Mouse (Mus musculus): Measurements from ENCODE around the gene Cfap97d1.
"Not testable (repeated sequence)": the region's sequence is repeated elsewhere in the genome, so short reads cannot be mapped to it uniquely, and the experiment has no call there.

Cfap97d1 gene

DNA sequence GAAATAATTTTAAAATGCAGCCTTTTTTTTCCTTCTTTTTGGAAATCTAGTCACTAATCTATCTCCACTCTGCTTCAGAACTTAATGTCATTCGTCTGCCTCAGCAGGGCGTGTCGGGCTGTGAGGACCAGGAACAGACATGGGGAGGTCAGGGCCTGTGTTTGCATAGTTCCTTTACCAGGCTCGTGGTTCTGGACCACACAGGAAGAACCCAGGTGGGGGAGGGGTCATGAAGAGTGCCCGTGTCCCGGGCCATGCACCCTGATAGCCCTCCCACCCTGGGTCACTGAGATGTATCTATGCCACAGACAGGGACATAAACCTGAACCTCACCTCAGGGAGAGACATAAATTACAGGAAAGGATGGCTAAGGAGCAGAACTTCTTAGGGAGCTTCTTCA lies 9.9 kb upstream of the Cfap97d1 start:
- DNase-seq: peak; percentile 34

DNA sequence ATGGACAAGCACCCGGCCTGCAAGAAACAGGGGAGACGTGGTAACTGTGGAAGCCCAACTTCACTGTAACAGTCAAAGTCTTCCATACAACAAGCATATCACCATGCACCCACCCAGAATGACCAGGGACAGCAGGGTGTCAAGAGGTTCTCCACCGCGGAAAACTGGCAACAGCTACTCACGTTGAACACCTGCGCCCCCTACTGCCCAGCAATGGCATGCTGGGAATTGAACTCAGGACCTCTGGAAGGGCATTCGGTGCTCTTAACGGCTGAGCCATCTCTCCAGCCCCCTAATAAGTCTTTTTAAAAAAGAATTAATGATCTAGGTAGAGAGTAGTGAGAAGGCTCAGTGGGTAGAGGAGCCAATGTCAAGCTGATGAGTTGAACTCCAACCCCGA lies 9.2 kb upstream of the Cfap97d1 start:
- DNase-seq: peak; percentile 43

DNA sequence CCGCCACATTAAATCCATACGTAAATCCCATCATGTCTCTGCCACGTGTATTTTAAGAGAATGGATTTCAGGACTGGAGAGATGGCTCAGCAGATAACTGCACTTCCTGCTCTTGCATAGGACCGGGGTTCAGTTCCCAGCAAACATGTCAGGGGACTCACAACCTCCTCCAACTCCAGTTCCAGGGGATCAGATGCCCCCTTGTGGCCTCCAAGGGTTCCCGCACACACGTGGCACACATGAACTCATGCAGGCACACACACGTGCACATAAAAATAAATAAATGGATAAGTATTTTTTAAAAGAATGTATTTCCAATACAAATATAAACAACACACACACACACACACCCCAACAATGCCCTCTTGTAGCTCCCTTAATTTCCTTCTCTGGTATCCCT lies 7.1 kb upstream of the Cfap97d1 start:
- peak; percentile 27 for DNase-seq

DNA sequence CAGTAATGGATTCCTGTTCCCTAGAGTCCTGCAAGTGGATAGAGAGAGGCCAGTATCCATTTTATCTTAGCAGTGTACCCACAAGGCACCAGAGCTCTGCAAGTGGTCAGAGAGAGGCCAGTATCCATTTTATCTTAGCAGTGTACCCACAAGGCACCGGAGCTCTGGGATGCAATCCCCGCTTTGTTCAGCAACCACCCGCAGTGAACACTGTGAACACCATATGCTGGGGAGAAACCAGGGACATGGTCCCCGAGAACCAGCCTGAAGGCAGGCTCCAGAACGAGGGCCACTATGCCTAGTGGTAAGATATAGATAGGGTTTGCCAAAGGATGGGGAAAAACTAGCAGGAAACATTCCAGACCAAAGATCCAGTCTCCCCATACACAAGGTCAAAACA lies 4.9 kb upstream of the Cfap97d1 start:
- DNase-seq: peak; percentile 54

DNA sequence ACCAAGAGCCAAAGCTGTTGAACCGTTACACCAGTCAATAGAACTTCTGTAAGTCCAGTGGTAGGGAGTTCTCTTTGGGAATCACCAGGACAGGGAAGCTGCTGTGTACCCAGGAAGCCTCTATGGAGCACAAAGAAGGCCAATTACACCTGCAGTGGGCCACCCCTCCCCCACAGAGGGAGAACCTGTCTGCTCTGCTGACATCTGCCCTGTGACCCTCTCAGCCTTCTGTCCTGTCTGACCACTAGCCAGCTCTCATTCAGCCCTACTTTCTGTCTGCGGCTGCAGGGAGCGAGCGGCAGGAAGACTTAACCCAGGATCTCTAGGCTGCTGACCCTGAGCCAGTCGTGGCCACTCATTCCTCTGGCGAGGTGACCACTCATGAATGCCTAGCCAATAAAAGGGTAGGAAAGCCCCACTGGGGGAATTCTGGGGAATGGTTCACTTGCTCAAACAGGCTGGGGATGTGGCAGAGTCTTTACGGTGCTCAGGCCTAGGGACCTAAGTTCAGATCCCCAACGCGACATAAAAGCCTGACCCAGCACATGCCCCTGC lies 3.4 kb upstream of the Cfap97d1 start:
- DNase-seq: peak; percentile 48

DNA sequence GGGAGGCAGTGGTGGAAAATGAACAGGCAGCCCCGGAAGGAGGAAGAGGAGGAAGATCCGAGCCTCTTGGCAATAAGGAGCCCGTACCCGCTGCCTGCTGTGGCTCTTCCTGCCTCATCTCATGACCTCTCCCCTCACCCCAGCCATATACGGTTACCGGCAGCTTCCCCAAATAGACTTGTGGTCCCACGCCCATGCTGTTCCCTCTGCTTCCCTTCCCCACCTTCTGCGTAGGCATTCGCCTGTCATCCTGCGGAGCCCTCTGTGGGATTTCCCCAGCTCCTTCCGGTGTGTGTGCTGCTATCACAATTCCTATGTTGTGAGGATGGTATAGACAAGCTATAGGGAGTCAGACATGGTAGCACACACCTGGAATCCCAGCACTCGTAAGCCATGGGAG lies 2.2 kb upstream of the Cfap97d1 start:
- no peak for DNase-seq

DNA sequence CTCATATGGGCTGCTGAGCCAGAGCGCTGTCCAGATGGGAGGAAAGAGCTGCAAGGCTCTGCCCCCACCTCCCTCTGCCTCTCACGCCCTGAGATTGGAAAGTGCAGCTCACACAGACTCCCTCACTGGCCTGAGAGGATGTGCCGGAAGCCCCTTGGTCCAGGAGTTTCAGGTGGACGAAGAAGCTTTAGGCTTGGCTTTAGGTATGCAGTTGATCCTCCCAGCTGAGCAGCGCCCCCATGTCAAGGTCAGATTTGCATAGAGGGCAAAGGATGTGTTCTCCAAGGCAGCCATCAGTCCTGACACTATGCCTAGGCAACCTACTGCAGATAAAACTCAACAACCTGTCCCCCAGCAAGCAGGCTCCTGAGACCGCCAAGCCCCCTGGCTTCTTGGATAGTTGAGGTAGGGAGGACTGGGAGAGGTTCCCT lies 1.1 kb upstream of the Cfap97d1 start:
- DNase-seq: no peak

DNA sequence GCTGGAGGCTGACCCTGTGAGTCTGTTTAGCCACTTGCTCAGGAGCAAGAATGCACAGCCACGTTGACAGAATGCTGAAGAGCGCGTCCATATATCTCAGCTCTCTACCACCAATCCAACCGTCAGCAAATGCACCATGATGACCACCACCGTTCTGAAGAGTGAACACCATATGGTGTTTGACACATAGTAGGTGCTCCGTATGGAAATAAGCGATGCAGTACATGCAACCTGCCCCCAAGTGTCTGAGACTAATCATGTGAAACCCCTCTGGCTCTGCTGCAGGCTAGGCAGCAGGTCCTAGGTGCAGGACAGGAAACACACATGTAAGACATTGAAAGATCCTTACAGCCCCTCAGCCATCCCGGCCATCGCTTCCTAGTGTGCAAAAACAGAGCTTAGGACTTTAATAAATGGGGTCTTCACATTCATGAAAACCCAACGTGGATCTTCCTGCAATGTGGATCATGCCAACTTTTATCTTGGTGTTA lies 603 bp upstream of the Cfap97d1 start:
- no peak for DNase-seq

DNA sequence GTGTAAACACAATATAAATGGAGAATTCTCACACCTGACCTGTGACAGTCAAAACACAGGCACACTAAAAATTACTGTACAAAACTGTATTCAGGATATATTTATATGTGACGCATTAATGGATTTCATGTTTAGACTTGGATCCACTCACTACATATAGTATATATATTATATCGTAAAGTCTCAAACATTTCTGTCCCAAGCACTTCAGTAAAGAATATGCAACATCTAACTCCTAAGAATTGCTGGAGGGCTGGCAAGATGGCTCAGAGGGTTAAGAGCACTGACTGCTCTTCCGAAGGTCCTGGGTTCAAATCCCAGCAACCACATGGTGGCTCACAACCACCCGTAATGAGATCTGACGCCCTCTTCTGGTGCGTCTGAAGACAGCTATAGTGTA lies 1.4 kb downstream of the Cfap97d1 start:
- not testable (repeated sequence) for DNase-seq

DNA sequence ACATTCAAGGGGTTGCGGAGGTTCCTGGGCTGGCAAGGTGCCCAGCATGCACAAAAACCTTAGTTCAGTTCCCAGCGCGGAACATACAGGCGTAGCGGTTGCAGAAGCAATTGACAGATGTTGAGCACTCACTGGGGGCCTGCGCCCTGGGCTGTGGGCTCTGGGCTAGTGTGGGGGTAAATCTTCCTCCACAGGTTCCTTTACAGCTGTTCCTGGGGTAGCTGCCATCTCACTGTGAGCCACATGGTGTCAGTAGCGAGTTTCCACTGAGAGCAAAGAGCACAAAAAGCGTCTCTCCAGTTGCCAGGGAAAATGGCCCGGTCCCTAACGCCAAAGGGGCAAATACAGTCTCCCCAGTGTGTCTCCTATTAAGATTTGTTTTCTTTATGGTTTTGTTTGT lies 1.9 kb downstream of the Cfap97d1 start:
- DNase-seq: peak; percentile 93

DNA sequence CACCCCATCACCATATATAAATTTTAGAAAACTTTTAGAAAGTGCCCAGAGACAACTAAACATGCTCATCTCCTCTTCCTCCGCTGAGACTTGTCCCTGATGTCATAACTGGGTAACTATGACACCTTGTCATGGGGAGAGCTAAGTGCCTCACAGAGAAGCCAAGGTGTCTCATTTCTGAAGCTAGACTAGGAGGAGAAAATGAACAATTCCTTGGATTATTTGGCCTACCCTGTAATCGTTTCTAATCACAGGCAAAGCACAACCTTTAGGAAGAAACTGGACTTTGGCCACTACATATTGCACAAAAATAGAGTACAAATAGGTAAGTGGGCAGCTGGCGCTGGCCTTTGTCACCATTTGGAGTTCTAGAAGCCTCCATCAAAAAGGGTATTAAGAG lies 2.8 kb downstream of the Cfap97d1 start, which contains the start of gene Dusp3:
Dusp3 (minus strand) TSS at position 101 of the 400 bp plus-strand sequence.
- no peak for DNase-seq

DNA sequence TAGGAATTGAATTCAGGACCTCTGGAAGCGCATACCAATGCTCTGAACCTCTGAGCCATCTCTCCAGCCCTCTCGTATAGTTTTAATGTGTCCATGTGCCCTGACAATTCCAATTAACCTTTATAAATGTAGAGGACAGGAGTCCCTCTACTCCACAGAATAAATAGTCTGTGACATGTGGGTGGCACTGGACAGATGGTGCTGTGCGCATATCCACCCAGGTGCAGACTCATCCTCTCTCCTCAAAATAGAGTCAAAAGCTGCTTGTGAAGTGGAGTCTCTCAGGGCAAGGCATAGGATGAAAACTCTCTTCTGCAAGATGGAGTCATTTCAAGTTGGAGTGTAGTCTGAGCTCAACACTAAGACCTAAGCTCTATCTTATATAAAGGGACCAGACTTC lies 6.2 kb downstream of the Cfap97d1 start:
- DNase-seq: no peak

DNA sequence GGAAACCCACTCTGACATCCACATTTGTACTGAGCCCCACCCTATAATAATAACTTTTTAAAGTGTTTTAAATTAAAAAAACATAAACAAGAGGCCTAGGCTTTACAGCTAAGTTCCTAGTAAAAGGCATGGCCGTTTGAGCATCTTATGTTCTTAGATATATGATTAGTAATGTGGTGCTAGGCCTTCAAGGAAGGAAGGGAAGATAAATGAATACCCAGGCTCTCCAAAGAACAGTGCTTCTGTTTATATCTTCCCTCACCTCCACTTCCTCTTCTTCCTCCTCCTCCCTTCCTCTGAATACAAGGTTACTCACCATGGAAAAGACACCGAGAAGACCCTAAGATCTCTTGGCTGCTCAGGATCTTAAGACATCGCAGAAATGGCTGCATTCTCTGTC lies 7.7 kb downstream of the Cfap97d1 start:
- DNase-seq: no peak

DNA sequence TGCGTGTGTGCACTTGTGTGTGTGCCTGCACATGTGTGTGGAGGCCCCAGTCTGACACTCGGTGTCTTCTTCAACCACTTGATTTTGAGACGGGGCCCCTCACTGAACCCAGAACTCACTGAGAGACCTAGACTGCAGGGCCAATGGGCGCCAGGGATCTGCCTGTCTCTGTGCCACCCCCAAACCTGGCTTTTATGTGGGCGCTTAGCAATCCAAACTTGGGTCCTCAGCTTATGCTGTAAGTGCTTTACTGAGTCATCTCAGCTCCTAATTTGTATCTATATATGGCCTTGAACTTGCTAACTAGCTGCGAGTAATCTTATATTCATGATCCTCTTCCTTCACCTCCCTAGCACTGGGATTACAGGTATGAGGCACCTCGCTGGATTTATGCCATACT lies 8.3 kb downstream of the Cfap97d1 start:
- DNase-seq: peak; percentile 30

DNA sequence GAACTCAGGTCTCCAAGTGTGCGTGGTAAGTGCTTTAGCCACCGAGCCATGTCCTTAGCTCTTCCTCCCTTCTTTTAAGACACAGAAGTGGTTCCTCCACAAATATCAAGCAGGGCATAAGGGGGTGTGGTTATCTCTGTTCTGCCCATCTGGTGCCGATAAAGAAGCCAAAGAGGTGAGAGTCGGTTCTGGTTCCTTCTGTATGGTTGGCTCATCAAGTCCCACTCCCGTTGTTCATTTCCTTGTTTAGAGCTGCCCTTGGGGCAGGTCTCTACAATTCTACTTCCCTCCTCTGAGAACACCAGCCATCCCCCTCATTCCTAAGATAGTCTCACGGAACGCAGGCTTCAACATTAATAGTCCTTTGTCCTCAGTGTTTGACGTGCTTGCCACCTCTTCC lies 10.0 kb downstream of the Cfap97d1 start:
- no peak for DNase-seq

DNA sequence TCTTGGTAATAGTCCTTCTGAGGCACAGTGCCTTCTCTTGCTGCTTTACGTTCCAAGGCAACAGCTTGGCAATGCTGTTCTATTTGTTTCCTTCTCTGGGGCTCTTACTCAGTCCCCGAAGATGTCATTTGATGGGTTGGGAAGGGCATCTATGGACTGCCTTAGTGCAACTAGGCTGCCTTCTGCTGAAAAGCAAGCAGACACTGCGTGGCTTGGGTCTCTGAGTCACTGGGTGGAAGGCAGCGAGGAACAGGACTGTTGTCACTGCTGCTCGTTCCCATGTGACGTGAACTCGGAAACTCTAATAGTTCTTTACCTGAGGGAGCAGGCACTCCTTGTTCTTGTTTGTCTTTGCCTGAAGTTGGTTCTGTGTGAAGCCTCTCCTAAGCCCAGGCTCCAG lies 11.9 kb downstream of the Cfap97d1 start:
- DNase-seq: no peak

DNA sequence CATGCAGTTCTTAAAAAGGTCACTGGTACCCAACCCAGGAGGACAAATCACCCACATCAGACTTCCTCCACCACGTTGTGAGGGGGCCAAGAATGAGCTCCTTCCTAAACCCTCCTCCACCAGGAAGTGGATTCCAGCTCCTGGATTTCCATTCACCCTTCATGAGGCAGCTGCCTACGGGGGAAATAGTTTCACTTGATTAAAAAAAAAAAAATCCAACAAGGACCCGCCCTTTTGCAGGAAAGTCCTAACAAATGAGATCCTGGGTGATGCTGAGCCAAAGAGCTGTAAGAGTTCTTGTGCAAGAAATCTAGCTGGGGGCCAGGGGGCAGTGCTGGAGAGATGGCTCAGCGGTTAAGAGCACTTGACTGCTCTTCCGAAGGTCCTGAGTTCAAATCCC lies 14.2 kb downstream of the Cfap97d1 start:
- DNase-seq: no peak

DNA sequence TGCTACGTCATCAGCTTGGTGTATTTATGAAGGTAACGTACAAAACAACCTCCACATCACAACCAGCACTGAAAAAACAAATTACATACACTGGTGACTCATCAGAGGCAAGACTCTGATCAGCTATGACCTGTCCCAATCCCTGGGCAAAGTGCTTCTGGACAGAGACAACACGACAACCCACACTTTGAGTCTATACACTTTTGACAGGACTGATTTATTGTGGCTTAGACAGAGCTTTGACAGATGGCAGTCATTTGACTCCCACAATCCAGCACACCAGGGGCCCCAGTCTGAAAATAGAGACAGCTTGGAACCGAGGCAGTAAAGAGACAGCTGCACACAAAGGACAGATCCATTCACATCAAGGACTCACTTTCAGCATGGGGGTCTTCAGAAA lies 15.4 kb downstream of the Cfap97d1 start:
- DNase-seq: no peak

DNA sequence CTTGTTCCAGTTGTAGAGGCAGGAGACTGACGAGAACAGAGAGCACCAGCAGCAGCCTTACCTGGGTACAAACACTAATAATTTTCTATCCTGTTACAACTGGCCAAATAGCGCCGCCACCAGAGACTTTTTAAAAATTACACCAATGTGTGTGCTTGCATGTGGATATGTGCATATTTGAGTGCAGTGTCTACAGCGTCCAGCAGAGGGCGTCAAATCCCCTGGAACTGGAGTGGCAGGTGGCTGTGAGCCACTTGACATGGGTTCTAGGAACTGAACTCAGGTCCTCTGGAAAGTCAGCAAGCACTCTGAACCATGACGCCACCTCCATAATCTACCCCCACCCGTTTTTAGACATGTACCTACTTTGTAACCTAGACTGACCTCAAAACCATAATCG lies 20.2 kb downstream of the Cfap97d1 start:
- DNase-seq: no peak

DNA sequence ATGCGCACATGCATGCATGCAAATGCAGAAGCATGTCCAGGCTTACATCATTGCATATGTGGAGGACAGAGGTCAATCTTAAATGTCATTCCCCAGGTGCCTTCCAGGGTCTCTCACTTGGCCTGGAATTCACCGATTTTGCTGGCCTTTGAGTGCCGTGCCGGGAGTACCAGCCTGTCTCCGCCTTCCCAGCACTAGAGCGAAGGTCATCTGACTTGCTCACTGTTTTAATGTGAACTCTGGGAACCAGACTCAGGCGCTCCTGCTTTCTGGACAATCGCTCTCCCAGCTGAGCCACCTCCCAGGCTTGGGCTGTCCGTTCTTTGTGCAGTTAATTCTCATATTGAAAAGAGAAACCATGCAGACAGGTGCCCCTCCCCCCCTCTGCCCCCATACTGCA lies 22.2 kb downstream of the Cfap97d1 start:
- no peak for DNase-seq

DNA sequence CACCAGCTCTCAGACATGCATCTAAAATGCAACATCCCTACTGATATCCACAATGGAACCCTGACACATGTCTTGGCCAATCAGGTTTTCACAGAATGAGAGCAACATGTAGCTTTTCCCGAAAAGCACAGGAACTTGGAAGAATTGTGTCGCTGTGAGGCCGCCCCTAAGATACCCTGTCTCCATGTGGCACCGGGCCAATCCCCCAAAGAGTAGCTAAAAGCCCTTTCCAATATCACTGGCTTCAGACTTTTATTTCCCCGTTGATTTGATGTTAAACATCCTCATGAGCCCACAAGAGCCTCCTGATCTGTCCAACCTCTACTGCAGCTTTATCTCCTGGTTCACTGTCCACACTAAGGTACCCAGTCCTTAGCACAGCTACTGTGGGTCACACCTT lies 22.6 kb downstream of the Cfap97d1 start:
- no peak for DNase-seq

DNA sequence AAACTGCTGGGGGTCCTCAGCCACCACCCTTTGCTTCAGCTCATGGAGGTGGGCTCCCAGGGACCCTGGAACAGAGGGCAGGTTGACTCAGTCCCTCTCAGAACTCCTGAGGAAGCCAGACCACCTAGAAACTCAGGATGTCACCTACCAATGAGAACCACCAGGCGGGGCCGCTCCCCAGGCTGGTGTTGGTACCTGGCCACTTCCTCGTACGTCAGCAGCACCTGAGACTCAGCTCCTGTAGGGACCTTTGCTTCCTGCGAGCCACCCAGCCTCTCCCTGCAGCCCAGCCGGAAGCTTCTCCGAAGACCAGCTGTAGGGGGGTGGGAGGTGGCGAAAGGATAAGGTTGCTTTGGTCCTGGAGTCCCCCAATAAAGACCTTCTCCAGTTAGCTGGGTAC lies 24.3 kb downstream of the Cfap97d1 start:
- no peak for DNase-seq

DNA sequence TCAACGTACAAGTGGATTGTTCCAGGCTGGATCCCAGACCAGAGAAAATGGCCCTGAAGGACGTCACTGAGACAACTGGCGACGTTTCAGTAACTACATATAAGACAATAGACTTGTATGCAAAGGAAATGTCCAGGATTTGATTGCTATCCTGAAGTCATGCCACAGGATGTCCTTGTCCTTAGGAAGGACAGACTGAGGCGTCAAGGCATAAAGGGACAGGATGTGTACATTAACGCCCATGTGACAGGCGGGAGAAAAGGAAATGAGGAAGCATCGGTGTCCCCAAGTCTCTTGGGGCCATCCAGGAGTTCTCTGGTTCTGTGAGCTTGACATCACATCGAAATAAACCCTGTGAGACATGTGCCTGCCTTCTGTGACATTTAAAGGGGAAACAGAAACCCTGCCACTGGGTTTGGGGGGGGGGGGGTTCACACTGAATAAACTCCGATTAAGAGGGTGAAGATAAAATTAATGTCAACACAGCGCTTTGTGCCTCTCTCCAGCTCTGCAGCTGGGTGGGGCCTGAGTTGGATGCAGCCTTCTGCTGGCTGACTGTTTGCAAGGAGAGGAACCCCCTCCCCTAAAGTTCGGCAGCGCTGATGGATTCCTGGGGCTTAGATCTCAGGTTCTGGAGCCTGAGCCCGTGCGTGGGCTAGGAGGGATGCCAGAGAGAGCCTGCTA lies 25.0 kb downstream of the Cfap97d1 start:
- DNase-seq: no peak

DNA sequence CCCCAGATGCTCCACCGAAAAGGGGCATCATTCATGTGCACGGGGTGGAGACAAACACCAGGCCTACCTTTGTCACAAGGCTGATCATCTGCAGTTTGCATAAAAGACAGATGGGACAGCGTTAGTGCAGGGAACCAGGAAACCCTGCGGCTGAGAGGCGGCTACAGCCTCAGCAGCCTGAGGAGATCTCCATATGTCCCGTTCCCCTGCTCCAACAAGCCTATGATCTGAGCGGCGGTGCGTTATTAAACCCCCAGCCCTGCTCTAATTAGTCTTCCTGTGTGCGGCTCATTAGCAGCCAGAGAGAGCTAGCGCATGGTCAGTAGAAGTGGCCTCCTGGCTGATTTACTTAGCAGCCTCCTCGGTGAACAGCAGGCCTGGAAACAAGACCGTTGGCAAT lies 26.1 kb downstream of the Cfap97d1 start:
- DNase-seq: peak; percentile 89

DNA sequence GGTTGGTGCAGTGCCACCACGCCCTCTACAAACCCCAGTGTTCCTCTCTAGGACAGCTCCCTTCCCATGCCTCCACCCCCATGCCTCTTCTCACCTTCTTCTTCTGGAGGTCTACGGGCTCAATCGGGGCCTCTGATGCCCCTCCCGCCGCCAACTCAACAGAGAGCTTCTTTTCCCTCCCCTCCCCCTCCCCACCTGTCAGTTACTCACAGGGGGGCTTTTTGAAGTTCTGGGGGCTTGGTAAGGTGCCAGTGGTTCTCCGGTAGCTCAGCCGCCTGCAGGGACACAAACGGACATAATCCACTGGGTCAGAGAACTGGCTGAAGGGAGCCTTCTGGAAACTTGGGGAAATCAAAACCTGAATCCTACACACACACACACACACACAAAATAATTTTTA lies 27.4 kb downstream of the Cfap97d1 start:
- DNase-seq: no peak

Measured in cerebellum, adult 9-10 months (tissue).